Mouse (Mus musculus) cerebellum, adult 2 months (tissue): ENCODE results near the gene Tnip1.

Source experiments
- CTCF ChIP-seq: fragments of 200-500 bp; IDR thresholded peaks from 2 replicates; pipeline ENCODE4 v1.5.1; 2011; ENCODE audit warnings: low read depth, mild to moderate bottlenecking, control low read depth, low read length, moderate library complexity, borderline replicate concordance; ENCODE audit not compliant: insufficient read depth
- POLR2A ChIP-seq: fragments of 200-500 bp; IDR thresholded peaks from 2 replicates; pipeline ENCODE4 v1.6.1; 2011; ENCODE audit warnings: low read length, control low read depth, borderline replicate concordance; ENCODE audit not compliant: insufficient read depth

GRCm38 (mm10) chr11:54913841-54914240 is 48.9 kb downstream of the Tnip1 start:
- no peak for TF ChIP-seq CTCF
- no peak for TF ChIP-seq POLR2A
